Mouse (Mus musculus): Measurements from ENCODE around the gene Dnah5.
"Not testable (repeated sequence)": the region's sequence is repeated elsewhere in the genome, so short reads cannot be mapped to it uniquely, and the experiment has no call there.

Dnah5 gene

GRCm38 (mm10) chr15:28307131-28307530 is 103.6 kb downstream of the Dnah5 start:
- no peak for DNase-seq (ENCODE audit: low spot score)

GRCm38 (mm10) chr15:28307884-28308283 is 104.3 kb downstream of the Dnah5 start:
- DNase-seq (ENCODE audit: low spot score): no peak

GRCm38 (mm10) chr15:28310516-28310915 is 107.0 kb downstream of the Dnah5 start:
- DNase-seq (ENCODE audit: low spot score): no peak

- no peak for DNase-seq (ENCODE audit: low spot score)
These were observed 109.9 kb downstream of the Dnah5 start for GRCm38 (mm10) chr15:28313451-28313850.

GRCm38 (mm10) chr15:28315812-28316528 is 112.4 kb downstream of the Dnah5 start:
- no peak for DNase-seq (ENCODE audit: low spot score)

GRCm38 (mm10) chr15:28322533-28322932 is 119.0 kb downstream of the Dnah5 start:
- no peak for DNase-seq (ENCODE audit: low spot score)

- no peak for DNase-seq (ENCODE audit: low spot score)
These were observed 123.4 kb downstream of the Dnah5 start for GRCm38 (mm10) chr15:28326985-28327384.

- DNase-seq (ENCODE audit: low spot score): no peak
These were observed 123.9 kb downstream of the Dnah5 start for GRCm38 (mm10) chr15:28327441-28327840.

- DNase-seq (ENCODE audit: low spot score): no peak
These were observed 137.6 kb downstream of the Dnah5 start for GRCm38 (mm10) chr15:28341151-28341550.

GRCm38 (mm10) chr15:28367561-28367960 is 164.0 kb downstream of the Dnah5 start:
- DNase-seq (ENCODE audit: low spot score): no peak

- no peak for DNase-seq (ENCODE audit: low spot score)
These were observed 166.9 kb downstream of the Dnah5 start for GRCm38 (mm10) chr15:28370431-28370830.

- DNase-seq (ENCODE audit: low spot score): no peak
These were observed 168.0 kb downstream of the Dnah5 start for GRCm38 (mm10) chr15:28371506-28371905.

- DNase-seq (ENCODE audit: low spot score): no peak
These were observed 170.8 kb downstream of the Dnah5 start for GRCm38 (mm10) chr15:28374394-28374793.

- no peak for DNase-seq (ENCODE audit: low spot score)
These were observed 177.4 kb downstream of the Dnah5 start for GRCm38 (mm10) chr15:28380909-28381308.

GRCm38 (mm10) chr15:28393723-28394122 is 190.2 kb downstream of the Dnah5 start:
- not testable (repeated sequence) for DNase-seq (ENCODE audit: low spot score)

- no peak for DNase-seq (ENCODE audit: low spot score)
These were observed 191.9 kb downstream of the Dnah5 start for GRCm38 (mm10) chr15:28395481-28395880.

GRCm38 (mm10) chr15:28398472-28398871 is 194.9 kb downstream of the Dnah5 start:
- DNase-seq (ENCODE audit: low spot score): no peak

GRCm38 (mm10) chr15:28399258-28399657 is 195.7 kb downstream of the Dnah5 start:
- no peak for DNase-seq (ENCODE audit: low spot score)

GRCm38 (mm10) chr15:28404630-28405029 is 201.1 kb downstream of the Dnah5 start:
- no peak for DNase-seq (ENCODE audit: low spot score)

GRCm38 (mm10) chr15:28405136-28405535 is 201.6 kb downstream of the Dnah5 start:
- DNase-seq (ENCODE audit: low spot score): no peak

- no peak for DNase-seq (ENCODE audit: low spot score)
These were observed 236.2 kb downstream of the Dnah5 start for GRCm38 (mm10) chr15:28439702-28440101.

GRCm38 (mm10) chr15:28444494-28444893 is 240.9 kb downstream of the Dnah5 start:
- no peak for DNase-seq (ENCODE audit: low spot score)

GRCm38 (mm10) chr15:28461091-28461778 is 257.7 kb downstream of the Dnah5 start:
- DNase-seq (ENCODE audit: low spot score): not testable (repeated sequence)

Data from testis, postnatal 14 days (tissue).